Mouse (Mus musculus): ENCODE measurements around the gene Col4a1. TPM values are rescaled to one million over a fixed set of nuclear protein-coding genes. Genes with fewer than 3 reads are reported as not detected.

Col4a1 gene
- polyA plus RNA-seq, 1 experiment from 2014 or later: 213 TPM

GRCm38 (mm10) chr8:11351355-11351754, 38.7 kb upstream of the Col4a1 start:
- no peak overlapping the region for H3K4me3 ChIP-seq (ENCODE audit: low read length)
- peaks cover 35% of the 10 kb centered on the region for H3K4me1 ChIP-seq (ENCODE audit: control insufficient read depth, insufficient read depth, low read length)
- H3K4me2 ChIP-seq (ENCODE audit: low read depth, low read length): no peak overlapping the region
- H3K36me3 ChIP-seq (ENCODE audit: control insufficient read depth, insufficient read depth): peaks cover 8% of the 10 kb centered on the region; the same call in 1 of the 2 replicates
- no peak overlapping the region for H3K9ac ChIP-seq (ENCODE audit: low read length)
- H3K27me3 ChIP-seq (ENCODE audit: control insufficient read depth, insufficient read depth, low read length): no peaks in the 10 kb centered on the region
- WGBS: 78% methylated on average over 6 of the region's 6 CpGs
- no peak for ATAC-seq (replicated peaks; ENCODE audit: extremely low read depth, insufficient read depth, low FRiP score)
- H3K9me3 ChIP-seq (replicated peaks; ENCODE audit: control insufficient read depth, low read length): no peaks in the 10 kb centered on the region
- no peak overlapping the region for H3K27ac ChIP-seq (ENCODE audit: low read length)

- peak; percentile 77 for ATAC-seq (replicated peaks; ENCODE audit: extremely low read depth, insufficient read depth, low FRiP score)
- H3K4me3 ChIP-seq (ENCODE audit: low read length): no peak overlapping the region
These were observed 36.0 kb upstream of the Col4a1 start for GRCm38 (mm10) chr8:11348622-11349021.

GRCm38 (mm10) chr8:11347699-11348098, 35.1 kb upstream of the Col4a1 start:
- Histone ChIP-seq H3K9me3 (replicated peaks; ENCODE audit: control insufficient read depth, low read length) (no peaks in the 10 kb centered on the region), H3K27me3 (ENCODE audit: control insufficient read depth, insufficient read depth, low read length) (no peaks in the 10 kb centered on the region), H3K4me3 (ENCODE audit: low read length) (no peak overlapping the region), H3K4me1 (ENCODE audit: control insufficient read depth, insufficient read depth, low read length) (peaks cover 45% of the 10 kb centered on the region), H3K9ac (ENCODE audit: low read length) (no peak overlapping the region), H3K36me3 (ENCODE audit: control insufficient read depth, insufficient read depth) (no peaks in the 10 kb centered on the region), H3K4me2 (ENCODE audit: low read depth, low read length) (no peak overlapping the region), H3K27ac (ENCODE audit: low read length) (peak overlapping the region; percentile 69)
- ATAC-seq (replicated peaks; ENCODE audit: extremely low read depth, insufficient read depth, low FRiP score): no peak
- WGBS: 59% methylated on average over 9 of the region's 9 CpGs

More at GRCm38 (mm10) chr8:11348622-11349021, 36.0 kb upstream of the Col4a1 start:
- H3K36me3 ChIP-seq (ENCODE audit: control insufficient read depth, insufficient read depth): no peaks in the 10 kb centered on the region
- H3K9me3 ChIP-seq (replicated peaks; ENCODE audit: control insufficient read depth, low read length): no peaks in the 10 kb centered on the region
- WGBS: 18% methylated on average over 11 of the region's 11 CpGs
- peak overlapping the region; percentile 76 for H3K27ac ChIP-seq (ENCODE audit: low read length)
- 0 out of 2 replicates have a peak overlapping the region, but pooled peaks have one; percentile 22 for H3K9ac ChIP-seq (ENCODE audit: low read length)
- peak overlapping the region; percentile 41 for H3K4me2 ChIP-seq (ENCODE audit: low read depth, low read length)
- peaks cover 37% of the 10 kb centered on the region for H3K4me1 ChIP-seq (ENCODE audit: control insufficient read depth, insufficient read depth, low read length)
- no peaks in the 10 kb centered on the region for H3K27me3 ChIP-seq (ENCODE audit: control insufficient read depth, insufficient read depth, low read length)

- ATAC-seq (replicated peaks; ENCODE audit: extremely low read depth, insufficient read depth, low FRiP score): no peak
- no peak overlapping the region for H3K9ac ChIP-seq (ENCODE audit: low read length)
- H3K4me2 ChIP-seq (ENCODE audit: low read depth, low read length): no peak overlapping the region
- no peaks in the 10 kb centered on the region for H3K9me3 ChIP-seq (replicated peaks; ENCODE audit: control insufficient read depth, low read length)
- H3K4me1 ChIP-seq (ENCODE audit: control insufficient read depth, insufficient read depth, low read length): peaks cover 51% of the 10 kb centered on the region
- no peak overlapping the region for H3K4me3 ChIP-seq (ENCODE audit: low read length)
- 82% methylated on average over 10 of the region's 10 CpGs for WGBS
- H3K27ac ChIP-seq (ENCODE audit: low read length): no peak overlapping the region
- no peaks in the 10 kb centered on the region for H3K27me3 ChIP-seq (ENCODE audit: control insufficient read depth, insufficient read depth, low read length)
- H3K36me3 ChIP-seq (ENCODE audit: control insufficient read depth, insufficient read depth): no peaks in the 10 kb centered on the region; the same call in 1 of the 2 replicates
These were observed 33.6 kb upstream of the Col4a1 start for GRCm38 (mm10) chr8:11346225-11346624.

GRCm38 (mm10) chr8:11344459-11344858, 31.8 kb upstream of the Col4a1 start:
- H3K4me3 ChIP-seq (ENCODE audit: low read length): no peak overlapping the region
- no peaks in the 10 kb centered on the region for H3K27me3 ChIP-seq (ENCODE audit: control insufficient read depth, insufficient read depth, low read length)
- no peak overlapping the region for H3K4me2 ChIP-seq (ENCODE audit: low read depth, low read length)
- no peak for ATAC-seq (replicated peaks; ENCODE audit: extremely low read depth, insufficient read depth, low FRiP score)
- H3K27ac ChIP-seq (ENCODE audit: low read length): no peak overlapping the region
- WGBS: 60% methylated on average over 9 of the region's 9 CpGs
- H3K4me1 ChIP-seq (ENCODE audit: control insufficient read depth, insufficient read depth, low read length): peaks cover 58% of the 10 kb centered on the region
- no peaks in the 10 kb centered on the region; the same call in 1 of the 2 replicates for H3K36me3 ChIP-seq (ENCODE audit: control insufficient read depth, insufficient read depth)
- H3K9ac ChIP-seq (ENCODE audit: low read length): no peak overlapping the region
- H3K9me3 ChIP-seq (replicated peaks; ENCODE audit: control insufficient read depth, low read length): no peaks in the 10 kb centered on the region

DNA sequence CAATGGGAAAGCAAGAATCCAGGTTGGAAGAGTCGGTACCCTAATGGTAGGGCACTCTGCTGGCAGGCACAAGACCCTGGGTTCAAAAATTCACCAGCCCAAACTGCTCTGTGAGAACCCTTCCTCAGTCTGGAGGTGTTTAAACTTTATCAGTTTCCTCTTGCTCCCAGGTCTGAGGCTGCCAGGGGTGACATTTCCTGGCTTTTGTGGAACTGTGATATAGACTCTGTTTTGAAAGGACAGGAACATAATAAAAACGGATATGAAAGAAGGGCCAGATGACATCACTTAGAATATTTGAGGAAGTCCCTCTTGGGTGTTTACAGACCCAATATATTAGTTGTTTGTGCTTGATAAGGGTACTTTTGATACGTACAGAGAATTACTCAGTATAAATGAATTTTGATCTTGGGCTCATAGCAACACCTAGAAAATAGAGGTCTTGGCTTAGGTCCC, 28.5 kb upstream of the Col4a1 start:
- peaks cover 45% of the 10 kb centered on the region for H3K4me1 ChIP-seq (ENCODE audit: control insufficient read depth, insufficient read depth, low read length)

GRCm38 (mm10) chr8:11340310-11341110, 27.9 kb upstream of the Col4a1 start:
- Histone ChIP-seq H3K4me3 (ENCODE audit: low read length) (no peak overlapping the region), H3K9me3 (replicated peaks; ENCODE audit: control insufficient read depth, low read length) (no peaks in the 10 kb centered on the region), H3K36me3 (ENCODE audit: control insufficient read depth, insufficient read depth) (no peaks in the 10 kb centered on the region; the same call in 1 of the 2 replicates), H3K9ac (ENCODE audit: low read length) (peak overlapping the region; percentile 21), H3K27me3 (ENCODE audit: control insufficient read depth, insufficient read depth, low read length) (no peaks in the 10 kb centered on the region), H3K4me1 (ENCODE audit: control insufficient read depth, insufficient read depth, low read length) (peaks cover 49% of the 10 kb centered on the region), H3K27ac (ENCODE audit: low read length) (peak overlapping the region; percentile 69), H3K4me2 (ENCODE audit: low read depth, low read length) (no peak overlapping the region)
- ATAC-seq (replicated peaks; ENCODE audit: extremely low read depth, insufficient read depth, low FRiP score): peak; percentile 69
- 40% methylated on average over 12 of the region's 12 CpGs for WGBS

More for the DNA sequence above, 28.5 kb upstream of the Col4a1 start:
- WGBS: 43% methylated on average over 3 of the region's 3 CpGs
- H3K27ac ChIP-seq (ENCODE audit: low read length): peak overlapping the region; percentile 69
- no peak overlapping the region for H3K4me2 ChIP-seq (ENCODE audit: low read depth, low read length)
- H3K9ac ChIP-seq (ENCODE audit: low read length): no peak overlapping the region
- H3K36me3 ChIP-seq (ENCODE audit: control insufficient read depth, insufficient read depth): no peaks in the 10 kb centered on the region; the same call in 1 of the 2 replicates
- no peak for ATAC-seq (replicated peaks; ENCODE audit: extremely low read depth, insufficient read depth, low FRiP score)
- H3K9me3 ChIP-seq (replicated peaks; ENCODE audit: control insufficient read depth, low read length): no peaks in the 10 kb centered on the region
- no peak overlapping the region for H3K4me3 ChIP-seq (ENCODE audit: low read length)
- no peaks in the 10 kb centered on the region for H3K27me3 ChIP-seq (ENCODE audit: control insufficient read depth, insufficient read depth, low read length)

GRCm38 (mm10) chr8:11338507-11338906, 25.9 kb upstream of the Col4a1 start:
- Histone ChIP-seq H3K27ac (ENCODE audit: low read length) (no peak overlapping the region), H3K9me3 (replicated peaks; ENCODE audit: control insufficient read depth, low read length) (no peaks in the 10 kb centered on the region), H3K4me2 (ENCODE audit: low read depth, low read length) (no peak overlapping the region), H3K36me3 (ENCODE audit: control insufficient read depth, insufficient read depth) (no peaks in the 10 kb centered on the region; the same call in 1 of the 2 replicates), H3K4me1 (ENCODE audit: control insufficient read depth, insufficient read depth, low read length) (peaks cover 63% of the 10 kb centered on the region), H3K4me3 (ENCODE audit: low read length) (no peak overlapping the region), H3K9ac (ENCODE audit: low read length) (no peak overlapping the region), H3K27me3 (ENCODE audit: control insufficient read depth, insufficient read depth, low read length) (no peaks in the 10 kb centered on the region)
- 86% methylated on average over 9 of the region's 9 CpGs for WGBS
- no peak for ATAC-seq (replicated peaks; ENCODE audit: extremely low read depth, insufficient read depth, low FRiP score)

GRCm38 (mm10) chr8:11337642-11338041, 25.0 kb upstream of the Col4a1 start:
- peaks cover 62% of the 10 kb centered on the region for H3K4me1 ChIP-seq (ENCODE audit: control insufficient read depth, insufficient read depth, low read length)
- H3K9me3 ChIP-seq (replicated peaks; ENCODE audit: control insufficient read depth, low read length): no peaks in the 10 kb centered on the region
- no peaks in the 10 kb centered on the region; the same call in 1 of the 2 replicates for H3K36me3 ChIP-seq (ENCODE audit: control insufficient read depth, insufficient read depth)
- no peak overlapping the region for H3K4me3 ChIP-seq (ENCODE audit: low read length)
- no peak overlapping the region for H3K4me2 ChIP-seq (ENCODE audit: low read depth, low read length)
- WGBS: 88% methylated on average over 10 of the region's 10 CpGs
- no peak for ATAC-seq (replicated peaks; ENCODE audit: extremely low read depth, insufficient read depth, low FRiP score)
- H3K9ac ChIP-seq (ENCODE audit: low read length): no peak overlapping the region
- no peak overlapping the region for H3K27ac ChIP-seq (ENCODE audit: low read length)
- no peaks in the 10 kb centered on the region for H3K27me3 ChIP-seq (ENCODE audit: control insufficient read depth, insufficient read depth, low read length)
